Mouse (Mus musculus) CH12.LX (cell line): ENCODE measurements at regions not wholly inside any gene's neighbourhood (a gene's known extent, or its start where the extent isn't known, plus 50 kb on each side); places are given as distances from the start of the nearest gene placed in this dataset.

Experiments
- DNase-seq: peaks from one replicate; pipeline ENCODE4 v3.0.0-alpha.2; 2013; ENCODE audit errors: extremely low read depth
- H3K27ac ChIP-seq: 2 replicates; pipeline ENCODE4 v1.5.1; 2012; ENCODE audit warnings: low read depth, mild to moderate bottlenecking, control low read depth, moderate library complexity; ENCODE audit not compliant: insufficient read depth
- H3K27me3 ChIP-seq: replicated peaks from 2 replicates; pipeline ENCODE3; 2012; ENCODE audit warnings: inconsistent platforms
- H3K36me3 ChIP-seq, 2 experiments: replicated peaks in 1 of 2; 2 replicates each; pipeline versions ENCODE3 to v1.6.1; 2012; ENCODE audit warnings: inconsistent platforms in 1 of 2, low read length in 1 of 2, mild to moderate bottlenecking in 1 of 2, mixed read lengths in 1 of 2, moderate library complexity in 1 of 2; ENCODE audit not compliant: control insufficient read depth in 1 of 2, insufficient read depth in 1 of 2
- H3K4me1 ChIP-seq, 2 experiments: 2 replicates each; pipeline ENCODE4 v1.6.1; 2012; ENCODE audit warnings: inconsistent platforms in 1 of 2, moderate library complexity in 1 of 2; ENCODE audit not compliant: insufficient read depth in 2 of 2, control insufficient read depth in 1 of 2
- H3K4me2 ChIP-seq: 2 replicates; pipeline ENCODE4 v1.6.1; 2012; ENCODE audit warnings: low read depth, mild to moderate bottlenecking, control low read depth; ENCODE audit not compliant: poor library complexity, insufficient read depth, severe bottlenecking
- H3K4me3 ChIP-seq, 3 experiments: fragments of 150-350 bp in 1 of 3; sonication (generic) in 1 of 3; replicated peaks in 1 of 3; 2 replicates each; pipeline versions ENCODE3 to v1.5.1; 2011 to 2012; ENCODE audit warnings: low read depth in 2 of 3, low read length in 2 of 3, mild to moderate bottlenecking in 2 of 3, moderate library complexity in 2 of 3, control low read depth in 1 of 3, improper control_type of control experiment in 1 of 3, inconsistent platforms in 1 of 3, mixed read lengths in 1 of 3; ENCODE audit not compliant: poor library complexity in 1 of 3
- H3K79me2 ChIP-seq: replicated peaks from 2 replicates; pipeline ENCODE4 v1.6.1; 2012; ENCODE audit warnings: mild to moderate bottlenecking, moderate library complexity; ENCODE audit not compliant: control insufficient read depth, poor library complexity, insufficient read depth, severe bottlenecking; ENCODE audit errors: extremely low read depth
- H3K9ac ChIP-seq: 2 replicates; pipeline ENCODE4 v1.6.1; 2012; ENCODE audit warnings: low read depth, mild to moderate bottlenecking, control low read depth, moderate library complexity; ENCODE audit not compliant: insufficient read depth
- H3K9me3 ChIP-seq: replicated peaks from 2 replicates; pipeline ENCODE3; 2012; ENCODE audit warnings: low read length, inconsistent platforms, mixed read lengths
- CHD1 ChIP-seq: IDR thresholded peaks from 2 replicates; pipeline ENCODE4 v1.6.1; 2012; ENCODE audit warnings: low read depth, low read length, improper control_type of control experiment, inconsistent platforms
- E2F4 ChIP-seq: IDR thresholded peaks from 2 replicates; pipeline ENCODE4 v1.6.1; 2011; ENCODE audit warnings: low read depth, low read length, improper control_type of control experiment; ENCODE audit not compliant: insufficient replicate concordance
- ELF1 ChIP-seq: IDR thresholded peaks from 2 replicates; pipeline ENCODE4 v1.6.1; 2014; ENCODE audit warnings: low read depth, mild to moderate bottlenecking, inconsistent platforms, low read length, improper control_type of control experiment
- HCFC1 ChIP-seq: IDR thresholded peaks from 2 replicates; pipeline ENCODE4 v1.6.1; 2012; ENCODE audit warnings: low read depth, mild to moderate bottlenecking, inconsistent platforms, low read length, improper control_type of control experiment
- JUND ChIP-seq: conservative IDR thresholded peaks from 2 replicates; pipeline ENCODE4 v1.6.1; 2011; ENCODE audit warnings: low read depth, low read length, improper control_type of control experiment
- KAT2A ChIP-seq: IDR thresholded peaks from 2 replicates; pipeline ENCODE4 v1.6.1; 2012; ENCODE audit warnings: low read length, improper control_type of control experiment, inconsistent platforms; ENCODE audit not compliant: insufficient replicate concordance
- MAFK ChIP-seq: IDR thresholded peaks from 2 replicates; pipeline ENCODE4 v1.6.1; 2011; ENCODE audit warnings: low read length, improper control_type of control experiment; ENCODE audit not compliant: insufficient replicate concordance
- MAZ ChIP-seq: IDR thresholded peaks from 2 replicates; pipeline ENCODE4 v1.6.1; 2012; ENCODE audit warnings: low read depth, mild to moderate bottlenecking, inconsistent platforms, low read length, improper control_type of control experiment, moderate library complexity
- MXI1 ChIP-seq: IDR thresholded peaks from 2 replicates; pipeline ENCODE4 v1.6.1; 2011; ENCODE audit warnings: mild to moderate bottlenecking, low read depth, low read length, improper control_type of control experiment
- MYC ChIP-seq: IDR thresholded peaks from 2 replicates; pipeline ENCODE4 v1.6.1; 2011; ENCODE audit warnings: low read depth, mild to moderate bottlenecking, improper control_type of control experiment, low read length
- NELFE ChIP-seq: IDR thresholded peaks from 2 replicates; pipeline ENCODE4 v1.6.1; 2011; ENCODE audit warnings: low read depth, low read length, improper control_type of control experiment
- PAX5 ChIP-seq: IDR thresholded peaks from 2 replicates; pipeline ENCODE4 v1.6.1; 2012; ENCODE audit warnings: low read length, inconsistent platforms, mixed read lengths
- RAD21 ChIP-seq: IDR thresholded peaks from 2 replicates; pipeline ENCODE4 v1.6.1; 2011; ENCODE audit warnings: low read depth, mild to moderate bottlenecking, low read length, improper control_type of control experiment, moderate library complexity
- RCOR1 ChIP-seq: conservative IDR thresholded peaks from 2 replicates; pipeline ENCODE4 v1.6.1; 2012; ENCODE audit warnings: low read depth, mild to moderate bottlenecking, inconsistent platforms, low read length, improper control_type of control experiment
- SMC3 ChIP-seq: IDR thresholded peaks from 2 replicates; pipeline ENCODE4 v1.6.1; 2011; ENCODE audit warnings: low read depth, low read length, improper control_type of control experiment
- TCF12 ChIP-seq: IDR thresholded peaks from 2 replicates; pipeline ENCODE4 v1.6.1; 2014; ENCODE audit warnings: low read depth, mild to moderate bottlenecking, inconsistent platforms, low read length, improper control_type of control experiment
- UBTF ChIP-seq: IDR thresholded peaks from 2 replicates; pipeline ENCODE4 v1.6.1; 2012; ENCODE audit warnings: low read depth, mild to moderate bottlenecking, inconsistent platforms, low read length, improper control_type of control experiment, moderate library complexity
- USF1 ChIP-seq: IDR thresholded peaks from 2 replicates; pipeline ENCODE4 v1.6.1; 2014; ENCODE audit warnings: low read depth, mild to moderate bottlenecking, inconsistent platforms, low read length, improper control_type of control experiment
- USF2 ChIP-seq: conservative IDR thresholded peaks from 2 replicates; pipeline ENCODE4 v1.6.1; 2011; ENCODE audit warnings: low read depth, low read length, improper control_type of control experiment
- ZKSCAN1 ChIP-seq: IDR thresholded peaks from 2 replicates; pipeline ENCODE4 v1.6.1; 2012; ENCODE audit warnings: low read depth, inconsistent platforms, low read length, improper control_type of control experiment, borderline replicate concordance
- ZMIZ1 ChIP-seq: IDR thresholded peaks from 2 replicates; pipeline ENCODE4 v1.6.1; 2012; ENCODE audit warnings: low read depth, mild to moderate bottlenecking, inconsistent platforms, low read length, improper control_type of control experiment
- dilution Hi-C: fragments of 300-500 bp; cut with MboI; formaldehyde crosslinking; loops from 2 replicates; pipeline ENCODE4 v1.14.3; 2020; ENCODE audit warnings: low sequenced_read_pairs; ENCODE audit not compliant: extremely low pct_unique_long_range_greater_than_20kb, extremely low pct_ligation_motif_present
- in situ Hi-C: fragments of 300-500 bp; cut with MboI; formaldehyde crosslinking; loops from 3 replicates; pipeline ENCODE4 v1.14.3; 2019; ENCODE audit warnings: low sequenced_read_pairs, low pct_ligation_motif_present, low pct_unique_long_range_greater_than_20kb, mixed read lengths

- no peak overlapping the region for H3K9ac ChIP-seq
- dilution Hi-C loops = no loop called here
- no peaks in the 10 kb centered on the region for H3K9me3 ChIP-seq
- H3K27ac ChIP-seq = no peak overlapping the region
- H3K4me3 ChIP-seq = no peak overlapping the region
- TF ChIP-seq PAX5 = no peak
- no peak for TF ChIP-seq CHD1
- no peak for TF ChIP-seq KAT2A
- TF ChIP-seq E2F4 = no peak
- no peak for TF ChIP-seq JUND
- TF ChIP-seq UBTF = no peak
- TF ChIP-seq HCFC1 = no peak
- TF ChIP-seq MAZ = no peak
- TF ChIP-seq MAFK = no peak
- no peak for TF ChIP-seq ZMIZ1
- TF ChIP-seq USF1 = no peak
- no peak for TF ChIP-seq USF2
- no peak for TF ChIP-seq NELFE
- TF ChIP-seq TCF12 = no peak
- TF ChIP-seq MXI1 = no peak
- TF ChIP-seq ELF1 = no peak
- TF ChIP-seq ZKSCAN1 = no peak
- TF ChIP-seq MYC = no peak
- TF ChIP-seq, all 38 proteins: peak for 0
- H3K4me1 ChIP-seq = peaks cover 0 to 5% of the 10 kb centered on the region in 2 experiments; a peak in 1 of 4 replicates
- in situ Hi-C loops = no loop called here
- no peaks in the 10 kb centered on the region for H3K36me3 ChIP-seq
- H3K79me2 ChIP-seq = no peaks in the 10 kb centered on the region
- H3K27me3 ChIP-seq = no peaks in the 10 kb centered on the region
- no peak overlapping the region for H3K4me2 ChIP-seq
- DNase-seq = no peak
These were observed 123.7 kb upstream of the Syt1 start for GRCm38 (mm10) chr10:109134521-109134920.

GRCm38 (mm10) chr10:109132091-109132573 lies 121.3 kb upstream of the Syt1 start:
- Histone ChIP-seq H3K9me3 (no peaks in the 10 kb centered on the region), H3K27ac (no peak overlapping the region), H3K27me3 (no peaks in the 10 kb centered on the region), H3K79me2 (no peaks in the 10 kb centered on the region), H3K9ac (no peak overlapping the region), H3K4me2 (no peak overlapping the region), H3K4me1 (peaks cover 0 to 4% of the 10 kb centered on the region in 2 experiments; a peak in 1 of 4 replicates), H3K36me3 (no peaks in the 10 kb centered on the region), H3K4me3 (no peak overlapping the region)
- TF ChIP-seq KAT2A = no peak
- no peak for TF ChIP-seq SMC3
- no peak for TF ChIP-seq NELFE
- no peak for TF ChIP-seq MAZ
- no peak for TF ChIP-seq USF1
- no peak for TF ChIP-seq MXI1
- TF ChIP-seq RAD21 = no peak
- no peak for TF ChIP-seq RCOR1
- in situ Hi-C loops (no loop called here), dilution Hi-C loops (no loop called here)
- DNase-seq = no peak
